Mouse (Mus musculus): Measurements from ENCODE around the gene Ubash3a. TPM values are rescaled to one million over a fixed set of nuclear protein-coding genes. Genes with fewer than 3 reads are reported as not detected.

Ubash3a gene
- polyA plus RNA-seq, 1 experiment from 2014 or later, result 0.25 TPM

GRCm38 (mm10) chr17:31198877-31199276 lies 8.8 kb upstream of the Ubash3a start, which contains the start of gene Tmprss3:
Gene Tmprss3 (minus strand): TSS chr17:31198977.
- no peak for ATAC-seq (ENCODE audit: low read depth)
- DNase-seq (ENCODE audit: low spot score), result no peak
- Histone ChIP-seq H3K36me3 (ENCODE audit: control insufficient read depth, insufficient read depth, low read length) (no peaks in the 10 kb centered on the region), H3K4me3 (ENCODE audit: low read depth, low read length) (no peak within 1 kb of the TSS), H3K27ac (replicated peaks; ENCODE audit: low read depth, low read length) (no peak within 1 kb of the TSS), H3K9me3 (ENCODE audit: control insufficient read depth, low read length) (no peaks in the 10 kb centered on the region), H3K4me2 (ENCODE audit: low read depth, low read length) (no peak within 1 kb of the TSS), H3K4me1 (ENCODE audit: control insufficient read depth, insufficient read depth, low read length) (0 out of 2 replicates have a peak, but pooled peaks cover 4% of the 10 kb centered on the region), H3K9ac (ENCODE audit: low read depth, low read length) (no peak within 1 kb of the TSS), H3K27me3 (replicated peaks; ENCODE audit: control insufficient read depth, insufficient read depth, low read length) (no peaks in the 10 kb centered on the region)
- 82% methylated on average over 11 of the region's 11 CpGs for WGBS

- no peak overlapping the region for H3K9ac ChIP-seq (ENCODE audit: low read depth, low read length)
- H3K4me2 ChIP-seq (ENCODE audit: low read depth, low read length), result no peak overlapping the region
- DNase-seq (ENCODE audit: low spot score) (no peak), ATAC-seq (ENCODE audit: low read depth) (no peak)
- no peak overlapping the region for H3K27ac ChIP-seq (replicated peaks; ENCODE audit: low read depth, low read length)
- H3K27me3 ChIP-seq (replicated peaks; ENCODE audit: control insufficient read depth, insufficient read depth, low read length), result no peaks in the 10 kb centered on the region
- no peaks in the 10 kb centered on the region for H3K9me3 ChIP-seq (ENCODE audit: control insufficient read depth, low read length)
- WGBS, result 86% methylated on average over 8 of the region's 8 CpGs
- no peaks in the 10 kb centered on the region for H3K36me3 ChIP-seq (ENCODE audit: control insufficient read depth, insufficient read depth, low read length)
- no peaks in the 10 kb centered on the region for H3K4me1 ChIP-seq (ENCODE audit: control insufficient read depth, insufficient read depth, low read length)
- no peak overlapping the region for H3K4me3 ChIP-seq (ENCODE audit: low read depth, low read length)
These were observed 981 bp downstream of the Ubash3a start for GRCm38 (mm10) chr17:31208654-31209053.

- Histone ChIP-seq H3K9ac (ENCODE audit: low read depth, low read length) (no peak overlapping the region), H3K4me3 (ENCODE audit: low read depth, low read length) (no peak overlapping the region), H3K27ac (replicated peaks; ENCODE audit: low read depth, low read length) (no peak overlapping the region), H3K9me3 (ENCODE audit: control insufficient read depth, low read length) (no peaks in the 10 kb centered on the region), H3K4me2 (ENCODE audit: low read depth, low read length) (no peak overlapping the region), H3K4me1 (ENCODE audit: control insufficient read depth, insufficient read depth, low read length) (no peaks in the 10 kb centered on the region), H3K36me3 (ENCODE audit: control insufficient read depth, insufficient read depth, low read length) (no peaks in the 10 kb centered on the region), H3K27me3 (replicated peaks; ENCODE audit: control insufficient read depth, insufficient read depth, low read length) (no peaks in the 10 kb centered on the region)
- ATAC-seq (ENCODE audit: low read depth), result no peak
- no peak for DNase-seq (ENCODE audit: low spot score)
- WGBS, result 94% methylated on average over 11 of the region's 11 CpGs
These were observed 1.8 kb downstream of the Ubash3a start for GRCm38 (mm10) chr17:31209376-31209930.

- H3K4me1 ChIP-seq (ENCODE audit: control insufficient read depth, insufficient read depth, low read length), result no peaks in the 10 kb centered on the region
- H3K9me3 ChIP-seq (ENCODE audit: control insufficient read depth, low read length), result no peaks in the 10 kb centered on the region
- no peaks in the 10 kb centered on the region for H3K27me3 ChIP-seq (replicated peaks; ENCODE audit: control insufficient read depth, insufficient read depth, low read length)
- H3K4me3 ChIP-seq (ENCODE audit: low read depth, low read length), result no peak overlapping the region
- no peak overlapping the region for H3K9ac ChIP-seq (ENCODE audit: low read depth, low read length)
- H3K4me2 ChIP-seq (ENCODE audit: low read depth, low read length), result no peak overlapping the region
- H3K36me3 ChIP-seq (ENCODE audit: control insufficient read depth, insufficient read depth, low read length), result no peaks in the 10 kb centered on the region
- H3K27ac ChIP-seq (replicated peaks; ENCODE audit: low read depth, low read length), result no peak overlapping the region
- no peak for DNase-seq (ENCODE audit: low spot score)
- 90% methylated on average over 7 of the region's 7 CpGs for WGBS
- ATAC-seq (ENCODE audit: low read depth), result no peak
These were observed 2.6 kb downstream of the Ubash3a start for GRCm38 (mm10) chr17:31210299-31210698.

GRCm38 (mm10) chr17:31211881-31212280 lies 4.2 kb downstream of the Ubash3a start:
- H3K4me2 ChIP-seq (ENCODE audit: low read depth, low read length), result no peak overlapping the region
- ATAC-seq (ENCODE audit: low read depth), result no peak
- DNase-seq (ENCODE audit: low spot score), result no peak
- H3K4me3 ChIP-seq (ENCODE audit: low read depth, low read length), result no peak overlapping the region
- H3K9me3 ChIP-seq (ENCODE audit: control insufficient read depth, low read length), result no peaks in the 10 kb centered on the region
- no peaks in the 10 kb centered on the region for H3K4me1 ChIP-seq (ENCODE audit: control insufficient read depth, insufficient read depth, low read length)
- no peaks in the 10 kb centered on the region for H3K36me3 ChIP-seq (ENCODE audit: control insufficient read depth, insufficient read depth, low read length)
- 86% methylated on average over 6 of the region's 6 CpGs for WGBS
- H3K27me3 ChIP-seq (replicated peaks; ENCODE audit: control insufficient read depth, insufficient read depth, low read length), result no peaks in the 10 kb centered on the region
- H3K9ac ChIP-seq (ENCODE audit: low read depth, low read length), result no peak overlapping the region
- no peak overlapping the region for H3K27ac ChIP-seq (replicated peaks; ENCODE audit: low read depth, low read length)

- H3K4me3 ChIP-seq (ENCODE audit: low read depth, low read length), result no peak overlapping the region
These were observed 8.6 kb downstream of the Ubash3a start for GRCm38 (mm10) chr17:31216068-31216955.

GRCm38 (mm10) chr17:31222810-31223310 lies 15.2 kb downstream of the Ubash3a start:
- H3K36me3 ChIP-seq (ENCODE audit: control insufficient read depth, insufficient read depth, low read length), result no peaks in the 10 kb centered on the region
- ATAC-seq (ENCODE audit: low read depth), result no peak

More at GRCm38 (mm10) chr17:31216068-31216955, 8.6 kb downstream of the Ubash3a start:
- WGBS, result 37% methylated on average over 5 of the region's 5 CpGs
- Histone ChIP-seq H3K9ac (ENCODE audit: low read depth, low read length) (no peak overlapping the region), H3K4me2 (ENCODE audit: low read depth, low read length) (no peak overlapping the region), H3K27me3 (replicated peaks; ENCODE audit: control insufficient read depth, insufficient read depth, low read length) (no peaks in the 10 kb centered on the region), H3K36me3 (ENCODE audit: control insufficient read depth, insufficient read depth, low read length) (no peaks in the 10 kb centered on the region), H3K4me1 (ENCODE audit: control insufficient read depth, insufficient read depth, low read length) (no peaks in the 10 kb centered on the region), H3K9me3 (ENCODE audit: control insufficient read depth, low read length) (no peaks in the 10 kb centered on the region), H3K27ac (replicated peaks; ENCODE audit: low read depth, low read length) (no peak overlapping the region; the same call in 1 of the 2 replicates)
- ATAC-seq (ENCODE audit: low read depth) (peak; percentile 72; the same call in 1 of the 2 replicates), DNase-seq (ENCODE audit: low spot score) (peak; percentile 34)

GRCm38 (mm10) chr17:31223835-31224234 lies 16.2 kb downstream of the Ubash3a start:
- Histone ChIP-seq H3K9me3 (ENCODE audit: control insufficient read depth, low read length) (no peaks in the 10 kb centered on the region), H3K4me3 (ENCODE audit: low read depth, low read length) (no peak overlapping the region), H3K4me2 (ENCODE audit: low read depth, low read length) (no peak overlapping the region), H3K27me3 (replicated peaks; ENCODE audit: control insufficient read depth, insufficient read depth, low read length) (no peaks in the 10 kb centered on the region), H3K4me1 (ENCODE audit: control insufficient read depth, insufficient read depth, low read length) (0 out of 2 replicates have a peak, but pooled peaks cover 3% of the 10 kb centered on the region), H3K27ac (replicated peaks; ENCODE audit: low read depth, low read length) (no peak overlapping the region), H3K36me3 (ENCODE audit: control insufficient read depth, insufficient read depth, low read length) (no peaks in the 10 kb centered on the region), H3K9ac (ENCODE audit: low read depth, low read length) (no peak overlapping the region)
- WGBS, result 44% methylated on average over 7 of the region's 7 CpGs
- ATAC-seq (ENCODE audit: low read depth) (no peak), DNase-seq (ENCODE audit: low spot score) (peak; percentile 21)

More at GRCm38 (mm10) chr17:31222810-31223310, 15.2 kb downstream of the Ubash3a start:
- H3K4me2 ChIP-seq (ENCODE audit: low read depth, low read length), result no peak overlapping the region
- WGBS, result 53% methylated on average over 4 of the region's 4 CpGs
- H3K27me3 ChIP-seq (replicated peaks; ENCODE audit: control insufficient read depth, insufficient read depth, low read length), result no peaks in the 10 kb centered on the region
- DNase-seq (ENCODE audit: low spot score), result peak; percentile 41
- H3K27ac ChIP-seq (replicated peaks; ENCODE audit: low read depth, low read length), result no peak overlapping the region
- H3K9ac ChIP-seq (ENCODE audit: low read depth, low read length), result no peak overlapping the region
- H3K4me1 ChIP-seq (ENCODE audit: control insufficient read depth, insufficient read depth, low read length), result 0 out of 2 replicates have a peak, but pooled peaks cover 3% of the 10 kb centered on the region
- H3K4me3 ChIP-seq (ENCODE audit: low read depth, low read length), result no peak overlapping the region
- H3K9me3 ChIP-seq (ENCODE audit: control insufficient read depth, low read length), result no peaks in the 10 kb centered on the region
